Mouse (Mus musculus) hindbrain, embryonic 15.5 days (tissue): ENCODE data around the gene Abhd8. TPM values are rescaled to one million over a fixed set of nuclear protein-coding genes. Genes with fewer than 3 reads are reported as not detected.

Experiments
- ATAC-seq: fragments of 200-750 bp; cut with Nextera tagmentation; 2 replicates; pipeline ENCODE4 v1.8.0; 2017; ENCODE audit warnings: low read depth, moderate number of reproducible peaks, moderate TSS enrichment; ENCODE audit not compliant: low FRiP score
- H3K27ac ChIP-seq: fragments of 300-500 bp; sonication (generic); replicated peaks from 2 replicates; pipeline ENCODE4 v1.5.1; 2015; ENCODE audit warnings: mild to moderate bottlenecking, inconsistent platforms
- H3K27me3 ChIP-seq: fragments of 300-500 bp; sonication (generic); 2 replicates; pipeline ENCODE4 v1.6.1; 2015; ENCODE audit warnings: control low read depth, inconsistent platforms
- H3K36me3 ChIP-seq: fragments of 300-500 bp; sonication (generic); 2 replicates; pipeline ENCODE4 v1.6.1; 2015; ENCODE audit warnings: control low read depth, inconsistent platforms
- H3K4me1 ChIP-seq: fragments of 300-500 bp; sonication (generic); replicated peaks from 2 replicates; pipeline ENCODE4 v1.6.1; 2015; ENCODE audit warnings: control low read depth, inconsistent platforms
- H3K4me2 ChIP-seq: fragments of 300-500 bp; sonication (generic); 2 replicates; pipeline ENCODE4 v1.6.1; 2015; ENCODE audit warnings: moderate library complexity, mild to moderate bottlenecking, inconsistent platforms
- H3K4me3 ChIP-seq: fragments of 300-500 bp; sonication (generic); 2 replicates; pipeline ENCODE4 v1.5.1; 2015; ENCODE audit warnings: mild to moderate bottlenecking, inconsistent platforms
- H3K9ac ChIP-seq: fragments of 300-500 bp; sonication (generic); 2 replicates; pipeline ENCODE4 v1.6.1; 2015; ENCODE audit warnings: inconsistent platforms
- H3K9me3 ChIP-seq: fragments of 300-500 bp; sonication (generic); 2 replicates; pipeline ENCODE4 v1.6.1; 2016; ENCODE audit warnings: control low read depth, inconsistent platforms
- WGBS: fragments of 180-500 bp; shearing (Covaris S2); methylation state at CpG from one replicate; pipeline ENCODE4 v1.1.7; 2015; 5-methylcytosine and 5-hydroxymethylcytosine counted together
- polyA plus RNA-seq: library from polyadenylated mRNA; unstranded; fragments of >200 nt; fragmentation: Nextera tagmentation; extraction: Ambion mirVana; gene quantifications from 2 replicates; pipeline ENCODE4 v1.2.1, GENCODE M21; 2015

Abhd8 gene
- polyA plus RNA-seq, 1 experiment from 2014 or later, result 195 TPM

GRCm38 (mm10) chr8:71468001-71468400, 4.5 kb upstream of the Abhd8 start:
- H3K36me3 ChIP-seq, result 0 out of 2 replicates have a peak, but pooled peaks cover 13% of the 10 kb centered on the region
- no peaks in the 10 kb centered on the region for H3K9me3 ChIP-seq
- H3K27ac ChIP-seq, result no peak overlapping the region
- WGBS, result 93% methylated on average over 1 of the region's 1 CpGs
- ATAC-seq, result no peak
- H3K27me3 ChIP-seq, result no peaks in the 10 kb centered on the region
- peaks cover 38% of the 10 kb centered on the region for H3K4me1 ChIP-seq
- H3K4me2 ChIP-seq, result no peak overlapping the region
- H3K9ac ChIP-seq, result no peak overlapping the region
- H3K4me3 ChIP-seq, result no peak overlapping the region

- 0 out of 2 replicates have a peak, but pooled peaks cover 9% of the 10 kb centered on the region for H3K36me3 ChIP-seq
- no peaks in the 10 kb centered on the region for H3K27me3 ChIP-seq
- no peaks in the 10 kb centered on the region for H3K9me3 ChIP-seq
- peaks cover 44% of the 10 kb centered on the region for H3K4me1 ChIP-seq
- no peak overlapping the region for H3K9ac ChIP-seq
- no peak for ATAC-seq
- H3K4me3 ChIP-seq, result no peak overlapping the region
- H3K27ac ChIP-seq, result no peak overlapping the region
- 89% methylated on average over 2 of the region's 2 CpGs for WGBS
- no peak overlapping the region for H3K4me2 ChIP-seq
These were observed 3.7 kb upstream of the Abhd8 start for GRCm38 (mm10) chr8:71467201-71467600.

- Histone ChIP-seq H3K27ac (no peak overlapping the region), H3K36me3 (peaks cover 4% of the 10 kb centered on the region; the same call in 1 of the 2 replicates), H3K4me1 (peaks cover 54% of the 10 kb centered on the region), H3K4me3 (no peak overlapping the region), H3K9ac (no peak overlapping the region), H3K27me3 (no peaks in the 10 kb centered on the region), H3K4me2 (peak overlapping the region; percentile 70; the same call in 1 of the 2 replicates), H3K9me3 (no peaks in the 10 kb centered on the region)
- ATAC-seq, result no peak
- WGBS, result 94% methylated on average over 5 of the region's 5 CpGs
These were observed 2.7 kb upstream of the Abhd8 start for GRCm38 (mm10) chr8:71466198-71466597.

- H3K27ac ChIP-seq, result peak overlapping the region; percentile 78; the same call in 1 of the 2 replicates
- no peak for ATAC-seq
- peak overlapping the region; percentile 93 for H3K4me3 ChIP-seq
- H3K4me2 ChIP-seq, result peak overlapping the region; percentile 70
- H3K9me3 ChIP-seq, result no peaks in the 10 kb centered on the region
- H3K9ac ChIP-seq, result peak overlapping the region; percentile 56
- peaks cover 55% of the 10 kb centered on the region for H3K4me1 ChIP-seq
- 86% methylated on average over 8 of the region's 8 CpGs for WGBS
- H3K36me3 ChIP-seq, result peaks cover 9% of the 10 kb centered on the region; the same call in 1 of the 2 replicates
- H3K27me3 ChIP-seq, result no peaks in the 10 kb centered on the region
These were observed 2.3 kb upstream of the Abhd8 start for GRCm38 (mm10) chr8:71465733-71466132.

- peak within 1 kb of the TSS; percentile 95 for H3K9ac ChIP-seq
- no peaks in the 10 kb centered on the region for H3K9me3 ChIP-seq
- H3K4me2 ChIP-seq, result peak within 1 kb of the TSS; percentile 79
- peak within 1 kb of the TSS; percentile 87 for H3K27ac ChIP-seq
- no peaks in the 10 kb centered on the region for H3K27me3 ChIP-seq
- peak within 1 kb of the TSS; percentile 93 for H3K4me3 ChIP-seq
- H3K4me1 ChIP-seq, result peaks cover 51% of the 10 kb centered on the region
- ATAC-seq, result peak; percentile 83
- peaks cover 14% of the 10 kb centered on the region for H3K36me3 ChIP-seq
- WGBS, result under 1% methylated on average over 59 of the region's 59 CpGs
These were observed 1.4 kb upstream of the Abhd8 start, which contains the start of gene Mrpl34 for GRCm38 (mm10) chr8:71464513-71465500. Gene Mrpl34, plus strand, starts transcription at chr8:71464959.

GRCm38 (mm10) chr8:71462786-71463185, 669 bp downstream of the Abhd8 start:
- no peak for ATAC-seq
- Histone ChIP-seq H3K4me1 (peaks cover 48% of the 10 kb centered on the region), H3K9me3 (no peaks in the 10 kb centered on the region), H3K9ac (peak overlapping the region; percentile 95), H3K27me3 (no peaks in the 10 kb centered on the region), H3K27ac (peak overlapping the region; percentile 87), H3K36me3 (peaks cover 30% of the 10 kb centered on the region), H3K4me3 (peak overlapping the region; percentile 93), H3K4me2 (peak overlapping the region; percentile 79)
- 2% methylated on average over 16 of the region's 16 CpGs for WGBS

GRCm38 (mm10) chr8:71462191-71462590, 1.3 kb downstream of the Abhd8 start:
- H3K27ac ChIP-seq, result no peak overlapping the region; the same call in 1 of the 2 replicates
- peaks cover 48% of the 10 kb centered on the region for H3K4me1 ChIP-seq
- no peak for ATAC-seq
- 75% methylated on average over 4 of the region's 4 CpGs for WGBS
- H3K36me3 ChIP-seq, result peaks cover 36% of the 10 kb centered on the region
- H3K27me3 ChIP-seq, result no peaks in the 10 kb centered on the region
- no peaks in the 10 kb centered on the region for H3K9me3 ChIP-seq
- H3K4me2 ChIP-seq, result peak overlapping the region; percentile 79
- H3K4me3 ChIP-seq, result peak overlapping the region; percentile 93
- peak overlapping the region; percentile 95 for H3K9ac ChIP-seq

GRCm38 (mm10) chr8:71461152-71461840, 2.2 kb downstream of the Abhd8 start:
- Histone ChIP-seq H3K4me2 (peak overlapping the region; percentile 79), H3K4me3 (no peak overlapping the region), H3K9me3 (no peaks in the 10 kb centered on the region), H3K27ac (no peak overlapping the region), H3K9ac (no peak overlapping the region), H3K36me3 (peaks cover 45% of the 10 kb centered on the region), H3K4me1 (peaks cover 48% of the 10 kb centered on the region), H3K27me3 (no peaks in the 10 kb centered on the region)
- ATAC-seq, result no peak
- WGBS, result 85% methylated on average over 47 of the region's 47 CpGs

- H3K4me2 ChIP-seq, result no peak overlapping the region
- no peaks in the 10 kb centered on the region for H3K9me3 ChIP-seq
- no peak overlapping the region for H3K9ac ChIP-seq
- H3K36me3 ChIP-seq, result peaks cover 46% of the 10 kb centered on the region
- no peak for ATAC-seq
- no peaks in the 10 kb centered on the region for H3K27me3 ChIP-seq
- H3K4me1 ChIP-seq, result peaks cover 42% of the 10 kb centered on the region
- no peak overlapping the region for H3K27ac ChIP-seq
- WGBS, result 92% methylated on average over 6 of the region's 6 CpGs
- H3K4me3 ChIP-seq, result no peak overlapping the region
These were observed 2.7 kb downstream of the Abhd8 start for GRCm38 (mm10) chr8:71460716-71461115.

- Histone ChIP-seq H3K36me3 (peaks cover 46% of the 10 kb centered on the region), H3K9ac (no peak overlapping the region), H3K27me3 (no peaks in the 10 kb centered on the region), H3K4me1 (peaks cover 26% of the 10 kb centered on the region), H3K27ac (no peak overlapping the region), H3K4me2 (no peak overlapping the region), H3K4me3 (no peak overlapping the region), H3K9me3 (no peaks in the 10 kb centered on the region)
- 85% methylated on average over 20 of the region's 20 CpGs for WGBS
- ATAC-seq, result no peak
These were observed 5.7 kb downstream of the Abhd8 start for GRCm38 (mm10) chr8:71457659-71458270.

GRCm38 (mm10) chr8:71456906-71457305, 6.5 kb downstream of the Abhd8 start:
- no peak overlapping the region for H3K9ac ChIP-seq
- no peak overlapping the region for H3K4me2 ChIP-seq
- no peak overlapping the region for H3K4me3 ChIP-seq
- peaks cover 46% of the 10 kb centered on the region for H3K36me3 ChIP-seq
- no peak overlapping the region for H3K27ac ChIP-seq
- no peaks in the 10 kb centered on the region for H3K9me3 ChIP-seq
- H3K27me3 ChIP-seq, result no peaks in the 10 kb centered on the region
- no peak for ATAC-seq
- peaks cover 17% of the 10 kb centered on the region for H3K4me1 ChIP-seq
- WGBS, result 49% methylated on average over 22 of the region's 22 CpGs
